Mouse (Mus musculus): ENCODE data around the gene Gm49358.

DNA sequence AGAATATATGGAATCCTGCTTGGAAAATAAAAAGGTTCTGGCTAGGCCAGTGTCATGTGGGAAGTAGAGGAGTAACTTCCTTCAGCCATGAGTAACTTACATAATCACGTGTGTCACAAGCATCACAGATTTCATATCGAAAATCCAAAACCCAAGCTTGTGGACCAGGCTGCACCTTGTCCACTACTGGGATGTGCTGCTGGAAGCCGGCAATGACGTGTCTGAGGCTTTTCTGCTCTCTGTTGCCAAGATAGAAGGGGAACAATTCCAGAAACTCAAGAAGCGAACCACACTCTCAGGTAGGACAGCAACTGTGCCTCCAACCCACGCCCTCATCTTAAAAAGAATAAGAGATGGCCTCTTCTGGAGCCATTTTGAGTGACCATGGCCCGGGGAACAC is 19.5 kb upstream of the Gm49358 start:
- no peak for TF ChIP-seq CTCF (IDR thresholded peaks at IDR 0.05; ENCODE audit: extremely low read depth, insufficient read length, insufficient replicate concordance, low read depth, low read length)
- no peak for TF ChIP-seq POLR2A (IDR thresholded peaks at IDR 0.05; ENCODE audit: low read depth, low read length)
